Mouse (Mus musculus) spleen, adult 2 months (tissue): ENCODE measurements at regions not wholly inside any gene's neighbourhood (a gene's known extent, or its start where the extent isn't known, plus 50 kb on each side); places are given as distances from the start of the nearest gene placed in this dataset.

Experiments used
- DNase-seq, 2 experiments: peaks; one replicate each; pipeline versions ENCODE4 v3.0.0 to v3.0.0-alpha.2; 2012 to 2021; ENCODE audit warnings: low spot score in 2 of 2, low read depth in 1 of 2
- H3K27ac ChIP-seq: fragments of 200-500 bp; 2 replicates; pipeline ENCODE4 v1.5.1; 2012; ENCODE audit warnings: low read length, inconsistent platforms; ENCODE audit not compliant: insufficient read depth
- H3K27me3 ChIP-seq: fragments of 200-500 bp; 2 replicates; pipeline ENCODE4 v1.6.1; 2012; ENCODE audit warnings: mild to moderate bottlenecking, moderate library complexity, low read length, inconsistent platforms; ENCODE audit not compliant: control insufficient read depth, insufficient read depth
- H3K36me3 ChIP-seq: fragments of 200-500 bp; 2 replicates; pipeline ENCODE4 v1.6.1; 2012; ENCODE audit warnings: mild to moderate bottlenecking, low read length, inconsistent platforms; ENCODE audit not compliant: control insufficient read depth, insufficient read depth
- H3K4me1 ChIP-seq: fragments of 200-500 bp; 2 replicates; pipeline ENCODE4 v1.6.1; 2011; ENCODE audit warnings: inconsistent platforms; ENCODE audit not compliant: control insufficient read depth, insufficient read depth, insufficient read length
- H3K4me3 ChIP-seq: fragments of 200-500 bp; 2 replicates; pipeline ENCODE4 v1.5.1; 2011; ENCODE audit warnings: mild to moderate bottlenecking, inconsistent platforms; ENCODE audit not compliant: insufficient read depth, insufficient read length; ENCODE audit errors: extremely low read depth
- CTCF ChIP-seq: fragments of 200-500 bp; IDR thresholded peaks from 2 replicates; pipeline ENCODE4 v1.5.1; 2011; ENCODE audit warnings: mild to moderate bottlenecking, inconsistent platforms; ENCODE audit not compliant: insufficient read depth, insufficient read length, insufficient replicate concordance; ENCODE audit errors: extremely low read depth
- POLR2A ChIP-seq: fragments of 200-500 bp; IDR thresholded peaks from 2 replicates; pipeline ENCODE4 v1.6.1; 2011; ENCODE audit warnings: low read depth, low read length, inconsistent platforms
- WGBS: fragments of 180-500 bp; shearing (Covaris S2); methylation state at CpG from one replicate; pipeline ENCODE4 v1.1.7; 2018; 5-methylcytosine and 5-hydroxymethylcytosine counted together

- Histone ChIP-seq H3K36me3 (no peaks in the 10 kb centered on the region), H3K4me1 (no peaks in the 10 kb centered on the region), H3K4me3 (no peak overlapping the region), H3K27ac (no peak overlapping the region), H3K27me3 (no peaks in the 10 kb centered on the region)
- DNase-seq: peak in 1 of 2 experiments; percentile 11
- TF ChIP-seq POLR2A (no peak), CTCF (peak; percentile 38; the same call in 1 of the 2 replicates)
- 33% methylated on average over 7 of the region's 7 CpGs for WGBS
Observed at GRCm38 (mm10) chr9:31971801-31972628, 58.8 kb upstream of the Barx2 start.

DNA sequence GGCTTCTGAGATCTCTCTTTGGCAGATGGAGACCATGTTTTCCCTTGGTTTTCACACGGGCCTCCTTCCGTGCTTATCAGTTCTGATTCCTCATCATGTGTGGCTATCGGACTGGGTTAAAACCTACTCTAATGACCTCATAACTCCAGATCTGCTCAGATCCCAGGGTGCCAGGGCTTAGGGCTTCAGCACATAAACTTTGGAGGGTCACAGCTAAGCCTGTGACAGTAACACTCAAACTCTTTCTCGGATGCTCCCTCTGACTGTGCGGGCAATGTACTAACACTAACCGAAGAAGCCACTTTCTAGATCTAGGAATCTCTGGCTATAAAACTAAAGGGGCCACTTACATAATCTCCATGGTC lies 59.3 kb upstream of the Barx2 start:
- Histone ChIP-seq H3K27ac (no peak overlapping the region), H3K4me3 (no peak overlapping the region), H3K4me1 (no peaks in the 10 kb centered on the region), H3K27me3 (no peaks in the 10 kb centered on the region), H3K36me3 (no peaks in the 10 kb centered on the region)
- 82% methylated on average over 6 of the region's 6 CpGs for WGBS
- no peak for DNase-seq
- TF ChIP-seq CTCF (no peak), POLR2A (no peak)

- no peak for TF ChIP-seq POLR2A
- TF ChIP-seq CTCF: no peak
- Histone ChIP-seq H3K4me1 (no peaks in the 10 kb centered on the region), H3K4me3 (no peak overlapping the region), H3K36me3 (no peaks in the 10 kb centered on the region), H3K27ac (no peak overlapping the region), H3K27me3 (no peaks in the 10 kb centered on the region)
- WGBS: 55% methylated on average over 2 of the region's 2 CpGs
- DNase-seq: no peak
Observed at GRCm38 (mm10) chr9:31976191-31976590, 62.9 kb upstream of the Barx2 start.

DNA sequence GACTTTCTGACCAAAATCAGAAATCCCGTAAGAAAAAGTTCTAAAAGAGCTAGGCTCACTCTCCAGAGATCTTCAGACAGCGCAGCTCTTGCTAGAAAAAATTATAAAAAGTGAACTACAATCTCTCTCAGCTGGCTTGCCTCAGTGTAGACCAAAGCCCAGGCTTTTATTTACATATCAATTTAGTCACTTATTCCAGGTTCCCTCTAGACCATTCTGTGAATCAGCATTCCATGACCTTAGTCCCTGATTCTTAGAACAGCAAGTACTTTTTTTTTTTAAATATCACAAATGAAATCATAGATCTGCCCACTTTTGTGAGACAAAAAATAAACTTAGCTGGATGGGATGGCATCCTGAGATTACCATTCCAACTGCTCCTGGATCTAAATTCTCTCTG lies 64.8 kb upstream of the Barx2 start:
- Histone ChIP-seq H3K4me3 (no peak overlapping the region), H3K27ac (no peak overlapping the region), H3K27me3 (no peaks in the 10 kb centered on the region), H3K36me3 (no peaks in the 10 kb centered on the region), H3K4me1 (no peaks in the 10 kb centered on the region)
- DNase-seq: no peak
- 91% methylated on average over 2 of the region's 2 CpGs for WGBS
- TF ChIP-seq POLR2A (no peak), CTCF (no peak)

- 89% methylated on average over 3 of the region's 3 CpGs for WGBS
- Histone ChIP-seq H3K4me1 (no peaks in the 10 kb centered on the region), H3K4me3 (no peak overlapping the region), H3K36me3 (no peaks in the 10 kb centered on the region), H3K27me3 (no peaks in the 10 kb centered on the region), H3K27ac (no peak overlapping the region)
- TF ChIP-seq CTCF (no peak), POLR2A (no peak)
- DNase-seq: no peak
Observed at GRCm38 (mm10) chr9:31979211-31979610, 65.9 kb upstream of the Barx2 start.

DNA sequence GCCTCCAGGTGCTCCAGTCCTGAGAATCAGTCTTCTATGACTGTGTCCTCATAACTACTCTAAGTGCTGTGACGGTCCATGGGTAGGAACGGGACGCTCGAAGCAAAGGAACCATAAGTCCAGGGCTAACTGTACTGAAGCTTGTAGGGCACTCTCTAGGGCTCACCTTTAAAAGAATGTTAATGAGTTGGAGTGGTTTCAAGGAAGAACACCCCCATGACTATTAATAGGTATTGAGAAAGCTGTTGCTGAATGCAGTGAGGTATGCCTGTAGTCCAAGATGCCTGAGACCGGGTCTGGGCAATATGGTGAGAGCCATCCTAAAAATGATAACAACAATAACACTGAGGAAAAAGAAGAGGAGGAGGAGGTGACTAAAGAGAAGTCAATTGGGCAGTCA lies 67.2 kb upstream of the Barx2 start:
- 92% methylated on average over 5 of the region's 5 CpGs for WGBS

More for the DNA sequence above, 67.2 kb upstream of the Barx2 start:
- Histone ChIP-seq H3K27ac (no peak overlapping the region), H3K36me3 (no peaks in the 10 kb centered on the region), H3K4me3 (no peak overlapping the region), H3K27me3 (no peaks in the 10 kb centered on the region), H3K4me1 (no peaks in the 10 kb centered on the region)
- TF ChIP-seq CTCF (no peak), POLR2A (no peak)
- DNase-seq: no peak
